Mouse (Mus musculus) myocyte (in vitro differentiated cells): ENCODE measurements at regions not wholly inside any gene's neighbourhood (a gene's known extent, or its start where the extent isn't known, plus 50 kb on each side); places are given as distances from the start of the nearest gene placed in this dataset.

Experiments used
- H3K27me3 ChIP-seq: one replicate; pipeline ENCODE4 v1.6.1; 2011; ENCODE audit not compliant: control insufficient read depth, insufficient read depth, insufficient read length
- H3K36me3 ChIP-seq: one replicate; pipeline ENCODE4 v1.6.1; 2011; ENCODE audit not compliant: control insufficient read depth, insufficient read depth
- H3K4me2 ChIP-seq: one replicate; pipeline ENCODE4 v1.6.1; 2011; ENCODE audit warnings: low read depth, control low read depth
- H3K4me3 ChIP-seq: one replicate; pipeline ENCODE4 v1.5.1; 2011; ENCODE audit warnings: mild to moderate bottlenecking, control low read depth, moderate library complexity
- H3K79me2 ChIP-seq: one replicate; pipeline ENCODE4 v1.6.1; 2011; ENCODE audit not compliant: control insufficient read depth, insufficient read depth
- H3ac ChIP-seq: one replicate; pipeline ENCODE4 v1.6.1; 2011; ENCODE audit not compliant: control insufficient read depth, insufficient read length
- CEBPB ChIP-seq: IDR thresholded peaks from 2 replicates; pipeline ENCODE4 v1.6.1; 2011; ENCODE audit warnings: mild to moderate bottlenecking, moderate library complexity; ENCODE audit not compliant: poor library complexity, insufficient read depth, severe bottlenecking
- E2F4 ChIP-seq: IDR thresholded peaks from one replicate; pipeline ENCODE4 v1.6.1; 2011; ENCODE audit warnings: mild to moderate bottlenecking, control low read depth, moderate library complexity; ENCODE audit not compliant: insufficient read depth
- MAX ChIP-seq: IDR thresholded peaks from one replicate; pipeline ENCODE4 v1.6.1; 2011; ENCODE audit warnings: low read depth, mild to moderate bottlenecking, control low read depth
- MYOD1 ChIP-seq, 3 experiments: IDR thresholded peaks; one replicate each; pipeline ENCODE4 v1.6.1; 2011; ENCODE audit warnings: control low read depth in 2 of 3, low read depth in 2 of 3, mild to moderate bottlenecking in 2 of 3, moderate library complexity in 1 of 3; ENCODE audit not compliant: insufficient read length in 2 of 3, control insufficient read depth in 1 of 3
- MYOG ChIP-seq, 3 experiments: IDR thresholded peaks; one replicate each; pipeline ENCODE4 v1.6.1; 2011; ENCODE audit warnings: control low read depth in 2 of 3, low read depth in 2 of 3, mild to moderate bottlenecking in 2 of 3; ENCODE audit not compliant: insufficient read length in 2 of 3, control insufficient read depth in 1 of 3, insufficient read depth in 1 of 3
- POLR2A ChIP-seq: IDR thresholded peaks from one replicate; pipeline ENCODE4 v1.6.1; 2011; ENCODE audit warnings: low read depth, mild to moderate bottlenecking, control low read depth, moderate library complexity; ENCODE audit not compliant: insufficient read length
- POLR2AphosphoS2 ChIP-seq: IDR thresholded peaks from one replicate; pipeline ENCODE4 v1.6.1; 2011; ENCODE audit warnings: low read depth, control low read depth; ENCODE audit not compliant: insufficient read length
- REST ChIP-seq: IDR thresholded peaks from one replicate; pipeline ENCODE4 v1.6.1; 2011; ENCODE audit warnings: mild to moderate bottlenecking, control low read depth, moderate library complexity; ENCODE audit not compliant: insufficient read depth, insufficient read length
- SRF ChIP-seq: IDR thresholded peaks from one replicate; pipeline ENCODE4 v1.6.1; 2011; ENCODE audit warnings: low read depth; ENCODE audit not compliant: control insufficient read depth, insufficient read length
- TCF12 ChIP-seq: IDR thresholded peaks from one replicate; pipeline ENCODE4 v1.6.1; 2011; ENCODE audit warnings: mild to moderate bottlenecking, control low read depth; ENCODE audit not compliant: poor library complexity, insufficient read depth, severe bottlenecking
- TCF3 ChIP-seq: IDR thresholded peaks from one replicate; pipeline ENCODE4 v1.6.1; 2011; ENCODE audit warnings: low read depth, control low read depth; ENCODE audit not compliant: insufficient read length
- USF1 ChIP-seq: IDR thresholded peaks from one replicate; pipeline ENCODE4 v1.6.1; 2011; ENCODE audit warnings: low read depth, mild to moderate bottlenecking, control low read depth, moderate library complexity

- H3K79me2 ChIP-seq = no peaks in the 10 kb centered on the region
- no peak overlapping the region for H3K4me2 ChIP-seq
- TF ChIP-seq REST = no peak
- no peak for TF ChIP-seq CEBPB
- TF ChIP-seq POLR2AphosphoS2 = no peak
- TF ChIP-seq SRF = no peak
- no peak for TF ChIP-seq E2F4
- no peak for TF ChIP-seq POLR2A
- no peak for TF ChIP-seq MYOG (IDR thresholded peaks at IDR 0.05; ENCODE audit: control insufficient read depth in 1 of 3, insufficient read depth in 1 of 3, insufficient read length in 2 of 3, low read depth in 2 of 3)
- TF ChIP-seq TCF3 = no peak
- no peak for TF ChIP-seq TCF12
- TF ChIP-seq MYOD1 (IDR thresholded peaks at IDR 0.05; ENCODE audit: control insufficient read depth in 1 of 3, insufficient read length in 2 of 3, low read depth in 2 of 3) = no peak
- no peak for TF ChIP-seq MAX
- TF ChIP-seq USF1 = no peak
- no peak overlapping the region for H3K4me3 ChIP-seq
- H3ac ChIP-seq = no peak overlapping the region
- H3K27me3 ChIP-seq = peaks cover 20% of the 10 kb centered on the region
- no peaks in the 10 kb centered on the region for H3K36me3 ChIP-seq
Measured at GRCm38 (mm10) chr16:30675829-30676228, 76.3 kb downstream of the Fam43a start.

GRCm38 (mm10) chr16:30677016-30677415 lies 77.5 kb downstream of the Fam43a start:
- H3K79me2 ChIP-seq = no peaks in the 10 kb centered on the region
- H3K27me3 ChIP-seq = peaks cover 14% of the 10 kb centered on the region
- TF ChIP-seq CEBPB (no peak), E2F4 (no peak), MYOD1 (IDR thresholded peaks at IDR 0.05; ENCODE audit: control insufficient read depth in 1 of 3, insufficient read length in 2 of 3, low read depth in 2 of 3) (no peak), TCF3 (no peak), POLR2AphosphoS2 (no peak), TCF12 (no peak), MAX (no peak), POLR2A (no peak)
- H3K36me3 ChIP-seq = no peaks in the 10 kb centered on the region
- no peak overlapping the region for H3ac ChIP-seq
- H3K4me3 ChIP-seq = no peak overlapping the region
- no peak overlapping the region for H3K4me2 ChIP-seq

- TF ChIP-seq POLR2AphosphoS2 (no peak), SRF (no peak), TCF12 (no peak), MAX (no peak), E2F4 (no peak), USF1 (no peak), REST (no peak), TCF3 (no peak), MYOD1 (IDR thresholded peaks at IDR 0.05; ENCODE audit: control insufficient read depth in 1 of 3, insufficient read length in 2 of 3, low read depth in 2 of 3) (no peak)
- H3K79me2 ChIP-seq = no peaks in the 10 kb centered on the region
- H3ac ChIP-seq = no peak overlapping the region
- no peak overlapping the region for H3K4me3 ChIP-seq
- no peaks in the 10 kb centered on the region for H3K36me3 ChIP-seq
- no peak overlapping the region for H3K4me2 ChIP-seq
- peaks cover 14% of the 10 kb centered on the region for H3K27me3 ChIP-seq
Measured at GRCm38 (mm10) chr16:30677896-30678707, 78.6 kb downstream of the Fam43a start.

- no peak overlapping the region for H3K4me2 ChIP-seq
- peaks cover 14% of the 10 kb centered on the region for H3K27me3 ChIP-seq
- TF ChIP-seq E2F4 = no peak
- TF ChIP-seq SRF = no peak
- no peaks in the 10 kb centered on the region for H3K79me2 ChIP-seq
- H3K36me3 ChIP-seq = no peaks in the 10 kb centered on the region
- no peak overlapping the region for H3K4me3 ChIP-seq
- H3ac ChIP-seq = no peak overlapping the region
Measured at GRCm38 (mm10) chr16:30678708-30679492, 79.4 kb downstream of the Fam43a start.

GRCm38 (mm10) chr16:30679493-30679811 lies 79.9 kb downstream of the Fam43a start:
- Histone ChIP-seq H3ac (no peak overlapping the region), H3K36me3 (no peaks in the 10 kb centered on the region), H3K4me3 (no peak overlapping the region), H3K79me2 (no peaks in the 10 kb centered on the region), H3K4me2 (no peak overlapping the region), H3K27me3 (peaks cover 14% of the 10 kb centered on the region)
- no peak for TF ChIP-seq E2F4
- no peak for TF ChIP-seq POLR2AphosphoS2
- no peak for TF ChIP-seq TCF12
- TF ChIP-seq TCF3 = no peak
- TF ChIP-seq CEBPB = no peak
- TF ChIP-seq SRF = no peak
- TF ChIP-seq REST = no peak
- TF ChIP-seq MAX = no peak
- TF ChIP-seq POLR2A = no peak
- no peak for TF ChIP-seq USF1
- no peak for TF ChIP-seq MYOG (IDR thresholded peaks at IDR 0.05; ENCODE audit: control insufficient read depth in 1 of 3, insufficient read depth in 1 of 3, insufficient read length in 2 of 3, low read depth in 2 of 3)
- TF ChIP-seq MYOD1 (IDR thresholded peaks at IDR 0.05; ENCODE audit: control insufficient read depth in 1 of 3, insufficient read length in 2 of 3, low read depth in 2 of 3) = no peak
